ENCODE assay signal across 22 mouse cellular contexts in genomic region chr9:58179390-58179789, GRCm38 (mm10). TPM values are rescaled to one million over a fixed set of nuclear protein-coding genes. Genes with fewer than 3 reads are reported as not detected.
DNase-seq lines count a peak whose midpoint lies in the region; ATAC-seq lines count a peak whose summit lies in the region.
"Had no signal": no experiment of that assay in that cellular context is flagged by ENCODE, and none has a peak within 500 bp of the region (broad histone marks: within the 10 kb centered on the region; RNA-seq: fewer than 3 reads in every experiment).

No protein-coding gene starts in this region.

- no peaks in the 10 kb centered on the region for H3K9me3 ChIP-seq in forebrain, embryonic 11.5 days (ENCODE audit: control insufficient read depth, low read length)
- H3K9me3 ChIP-seq in forebrain, embryonic 16.5 days (ENCODE audit: control insufficient read depth, low read length): no peaks in the 10 kb centered on the region
- H3K9me3 ChIP-seq in heart, embryonic 10.5 days: no peaks in the 10 kb centered on the region
- H3K9me3 ChIP-seq: embryonic facial prominence, embryonic 10.5 days; embryonic facial prominence, embryonic 12.5 days; forebrain, embryonic 12.5 days; G1E had no signal

- ATAC-seq in forebrain, embryonic 11.5 days (replicated peaks; ENCODE audit: low FRiP score): no peak
- ATAC-seq in forebrain, embryonic 16.5 days: no peak
- ATAC-seq: CD4-positive, CD25-positive, alpha-beta regulatory T cell, adult 4 months; forebrain, embryonic 14.5 days; forebrain, postnatal 0 days; Patski had no signal

- H3K27me3 ChIP-seq in forebrain, embryonic 11.5 days (ENCODE audit: control insufficient read depth, insufficient read depth, low read length): no peaks in the 10 kb centered on the region
- no peaks in the 10 kb centered on the region for H3K27me3 ChIP-seq in forebrain, embryonic 16.5 days (replicated peaks; ENCODE audit: control insufficient read depth, insufficient read depth, low read length)
- H3K27me3 ChIP-seq in heart, embryonic 10.5 days (ENCODE audit: insufficient read depth, poor library complexity, severe bottlenecking): no peaks in the 10 kb centered on the region
- H3K27me3 ChIP-seq: CH12.LX; embryonic facial prominence, embryonic 12.5 days; forebrain, embryonic 12.5 days; Patski had no signal

- no peak overlapping the region for H3K27ac ChIP-seq in forebrain, embryonic 11.5 days (ENCODE audit: low read depth, low read length)
- no peak overlapping the region for H3K27ac ChIP-seq in forebrain, embryonic 16.5 days (ENCODE audit: low read length)
- H3K27ac ChIP-seq in heart, embryonic 10.5 days: no peak overlapping the region
- H3K27ac ChIP-seq: embryonic facial prominence, embryonic 10.5 days; embryonic facial prominence, embryonic 12.5 days; forebrain, embryonic 12.5 days had no signal

- H3K4me1 ChIP-seq in forebrain, embryonic 11.5 days (replicated peaks; ENCODE audit: control insufficient read depth, insufficient read depth, low read length): peaks cover 10% of the 10 kb centered on the region
- peaks cover 19% of the 10 kb centered on the region for H3K4me1 ChIP-seq in forebrain, embryonic 16.5 days (replicated peaks; ENCODE audit: control insufficient read depth, insufficient read depth, low read length)
- H3K4me1 ChIP-seq in heart, embryonic 10.5 days: peaks cover 20% of the 10 kb centered on the region

- no peak overlapping the region for H3K9ac ChIP-seq in forebrain, embryonic 11.5 days (ENCODE audit: low read length)
- no peak overlapping the region for H3K9ac ChIP-seq in forebrain, embryonic 16.5 days (replicated peaks; ENCODE audit: low read depth, low read length)
- H3K9ac ChIP-seq: embryonic facial prominence, embryonic 12.5 days; forebrain, embryonic 12.5 days; forebrain, postnatal 0 days had no signal

- WGBS in forebrain, embryonic 11.5 days: 93% methylated on average over 2 of the region's 2 CpGs
- WGBS in forebrain, embryonic 16.5 days: 84% methylated on average over 2 of the region's 2 CpGs
- WGBS in heart, embryonic 10.5 days: 87% methylated on average over 2 of the region's 2 CpGs

- no peaks in the 10 kb centered on the region for H3K36me3 ChIP-seq in forebrain, embryonic 11.5 days (ENCODE audit: control insufficient read depth, insufficient read depth, low read length)
- H3K36me3 ChIP-seq in forebrain, embryonic 16.5 days (ENCODE audit: control insufficient read depth, insufficient read depth): no peaks in the 10 kb centered on the region
- H3K36me3 ChIP-seq in heart, embryonic 10.5 days: no peaks in the 10 kb centered on the region
- H3K36me3 ChIP-seq: embryonic facial prominence, embryonic 10.5 days; embryonic facial prominence, embryonic 12.5 days; forebrain, embryonic 12.5 days; G1E had no signal

- H3K4me2 ChIP-seq in forebrain, embryonic 11.5 days (ENCODE audit: low read depth, low read length, severe bottlenecking): no peak overlapping the region
- H3K4me2 ChIP-seq in forebrain, embryonic 16.5 days (ENCODE audit: low read length): no peak overlapping the region
- H3K4me2 ChIP-seq: embryonic facial prominence, embryonic 12.5 days; forebrain, embryonic 12.5 days had no signal

- peak; percentile 11 for DNase-seq in forebrain, embryonic 11.5 days (ENCODE audit: low spot score)
- peak; percentile 67 for DNase-seq in heart, embryonic 10.5 days (ENCODE audit: low spot score)
- DNase-seq in heart, adult 18-20 months: no peak
- peak; percentile 31 for DNase-seq in brain, adult 2 months (ENCODE audit: low read depth, low spot score)
- DNase-seq: adrenal gland, adult 2 months; adrenal gland, postnatal 10 days; adrenal gland, postnatal 25 days; B cell, adult 2 months; cerebellum, adult 11-12 months; cerebellum, adult 2 months; cerebellum, adult 9-10 months; cerebellum, postnatal 25 days; forebrain, postnatal 0 days had no signal

- no peak overlapping the region for H3K4me3 ChIP-seq in forebrain, embryonic 11.5 days (ENCODE audit: low read depth, low read length)
- no peak overlapping the region for H3K4me3 ChIP-seq in forebrain, embryonic 16.5 days (replicated peaks; ENCODE audit: low read length)
- no peak overlapping the region for H3K4me3 ChIP-seq in heart, embryonic 10.5 days
- H3K4me3 ChIP-seq: embryonic facial prominence, embryonic 10.5 days; embryonic facial prominence, embryonic 12.5 days; forebrain, embryonic 12.5 days had no signal

RNA-seq across cellular contexts. Expression of gene Islr, which starts 24.7 kb away (rescaled TPM):
- 9.4 and 11.7 TPM in 2 replicates for polyA plus RNA-seq in forebrain, embryonic 11.5 days (2014; fragmentation: Nextera tagmentation; extraction: Ambion mirVana)
- polyA plus RNA-seq in forebrain, embryonic 16.5 days (2015; fragmentation: Nextera tagmentation; extraction: Ambion mirVana): 16.8 and 25.5 TPM in 2 replicates
- polyA plus RNA-seq in heart, embryonic 10.5 days (2016; fragmentation: Nextera tagmentation; extraction: Ambion mirVana): 3.0 and 10.4 TPM in 2 replicates
- total RNA-seq in heart, adult 18-20 months (2021): 10 to 100 TPM; 19.2 to 19.8 TPM
- total RNA-seq: CH12.LX had no signal
- polyA plus RNA-seq: G1E had no signal

RNA-seq across cellular contexts. Expression of gene Islr2, which starts 24.7 kb away (rescaled TPM):
- polyA plus RNA-seq in forebrain, embryonic 11.5 days (2014; fragmentation: Nextera tagmentation; extraction: Ambion mirVana): 18.1 and 21.1 TPM in 2 replicates
- polyA plus RNA-seq in forebrain, embryonic 16.5 days (2015; fragmentation: Nextera tagmentation; extraction: Ambion mirVana): 74.4 and 88.4 TPM in 2 replicates
- polyA plus RNA-seq in heart, embryonic 10.5 days (2016; fragmentation: Nextera tagmentation; extraction: Ambion mirVana): not detected in 2 replicates
- total RNA-seq in heart, adult 18-20 months (2021): 1 to 10 TPM in 1 of 2 experiments, under 1 TPM in 1; 0.42 to 1.7 TPM
- total RNA-seq: CH12.LX had no signal
- polyA plus RNA-seq: CD4-positive, CD25-positive, alpha-beta regulatory T cell, adult 4 months had no signal

Comparison
In these comparisons a context has a peak if more than half of its experiments do, and no peak if none do; other contexts are left out.
1. DNase-seq: peak in forebrain, embryonic 11.5 days (single experiment), heart, embryonic 10.5 days (single experiment) and brain, adult 2 months (single experiment); none in heart, adult 18-20 months (0 of 2).
2. RNA of gene Islr2, which starts 24.7 kb away (polyA plus RNA-seq): 74.4 to 88.4 TPM in forebrain, embryonic 16.5 days and 18.1 to 21.1 TPM in forebrain, embryonic 11.5 days; not detected in heart, embryonic 10.5 days; every median in the first group is over 10 times any median in the second.